Mouse (Mus musculus) mesoderm, embryonic 11.5 days (tissue): ENCODE data around the gene Stpg1.
A peak's percentile ranks its signal among the peaks of the same experiment; 100 is the strongest.

ENCODE experiments used
- DNase-seq: peaks from one replicate; pipeline ENCODE4 v3.0.0-alpha.2; 2012; ENCODE audit warnings: low read depth, low spot score

Gene Stpg1

GRCm38 (mm10) chr4:135513865-135514264 is 19.3 kb downstream of the Stpg1 start:
- DNase-seq, result no peak

- no peak for DNase-seq
Measured at GRCm38 (mm10) chr4:135514925-135515324, 20.3 kb downstream of the Stpg1 start.

- DNase-seq, result peak; percentile 67
Measured at GRCm38 (mm10) chr4:135516351-135517316, 22.0 kb downstream of the Stpg1 start.

- no peak for DNase-seq
Measured at GRCm38 (mm10) chr4:135518135-135518534, 23.5 kb downstream of the Stpg1 start.

GRCm38 (mm10) chr4:135520421-135520820 is 25.8 kb downstream of the Stpg1 start:
- DNase-seq, result no peak

GRCm38 (mm10) chr4:135523939-135524338 is 29.3 kb downstream of the Stpg1 start:
- no peak for DNase-seq

- no peak for DNase-seq
Measured at GRCm38 (mm10) chr4:135525057-135525456, 30.5 kb downstream of the Stpg1 start.

GRCm38 (mm10) chr4:135526039-135526710 is 31.6 kb downstream of the Stpg1 start:
- peak; percentile 41 for DNase-seq

GRCm38 (mm10) chr4:135530270-135530669 is 35.7 kb downstream of the Stpg1 start:
- DNase-seq, result no peak

GRCm38 (mm10) chr4:135531236-135531635 is 36.6 kb downstream of the Stpg1 start:
- DNase-seq, result no peak

- no peak for DNase-seq
Measured at GRCm38 (mm10) chr4:135531771-135532613, 37.4 kb downstream of the Stpg1 start.

GRCm38 (mm10) chr4:135533001-135533400 is 38.4 kb downstream of the Stpg1 start:
- DNase-seq, result no peak

GRCm38 (mm10) chr4:135535021-135535420 is 40.4 kb downstream of the Stpg1 start:
- DNase-seq, result no peak

- DNase-seq, result no peak
Measured at GRCm38 (mm10) chr4:135539056-135539455, 44.5 kb downstream of the Stpg1 start.

- DNase-seq, result no peak
Measured at GRCm38 (mm10) chr4:135540057-135540456, 45.5 kb downstream of the Stpg1 start.

GRCm38 (mm10) chr4:135544284-135544683 is 49.7 kb downstream of the Stpg1 start:
- no peak for DNase-seq

GRCm38 (mm10) chr4:135545080-135545511 is 50.5 kb downstream of the Stpg1 start:
- DNase-seq, result peak; percentile 35

GRCm38 (mm10) chr4:135546008-135546407 is 51.4 kb downstream of the Stpg1 start:
- DNase-seq, result no peak

GRCm38 (mm10) chr4:135546793-135547192 is 52.2 kb downstream of the Stpg1 start:
- DNase-seq, result no peak

GRCm38 (mm10) chr4:135547551-135547950 is 53.0 kb downstream of the Stpg1 start:
- no peak for DNase-seq

- DNase-seq, result peak; percentile 59
Measured at GRCm38 (mm10) chr4:135548108-135548507, 53.5 kb downstream of the Stpg1 start.
